Mouse (Mus musculus) CH12.LX (cell line): ENCODE data around the gene Pklr. TPM values are rescaled to one million over a fixed set of nuclear protein-coding genes. Genes with fewer than 3 reads are reported as not detected.

Source experiments
- DNase-seq: peaks from one replicate; pipeline ENCODE4 v3.0.0-alpha.2; 2013; ENCODE audit errors: extremely low read depth
- H3K27ac ChIP-seq: 2 replicates; pipeline ENCODE4 v1.5.1; 2012; ENCODE audit warnings: low read depth, mild to moderate bottlenecking, control low read depth, moderate library complexity; ENCODE audit not compliant: insufficient read depth
- H3K27me3 ChIP-seq: replicated peaks from 2 replicates; pipeline ENCODE3; 2012; ENCODE audit warnings: inconsistent platforms
- H3K36me3 ChIP-seq, 2 experiments: replicated peaks in 1 of 2; 2 replicates each; pipeline versions ENCODE3 to v1.6.1; 2012; ENCODE audit warnings: inconsistent platforms in 1 of 2, low read length in 1 of 2, mild to moderate bottlenecking in 1 of 2, mixed read lengths in 1 of 2, moderate library complexity in 1 of 2; ENCODE audit not compliant: control insufficient read depth in 1 of 2, insufficient read depth in 1 of 2
- H3K4me1 ChIP-seq, 2 experiments: 2 replicates each; pipeline ENCODE4 v1.6.1; 2012; ENCODE audit warnings: inconsistent platforms in 1 of 2, moderate library complexity in 1 of 2; ENCODE audit not compliant: insufficient read depth in 2 of 2, control insufficient read depth in 1 of 2
- H3K4me2 ChIP-seq: 2 replicates; pipeline ENCODE4 v1.6.1; 2012; ENCODE audit warnings: low read depth, mild to moderate bottlenecking, control low read depth; ENCODE audit not compliant: poor library complexity, insufficient read depth, severe bottlenecking
- H3K4me3 ChIP-seq, 3 experiments: fragments of 150-350 bp in 1 of 3; sonication (generic) in 1 of 3; replicated peaks in 1 of 3; 2 replicates each; pipeline versions ENCODE3 to v1.5.1; 2011 to 2012; ENCODE audit warnings: low read depth in 2 of 3, low read length in 2 of 3, mild to moderate bottlenecking in 2 of 3, moderate library complexity in 2 of 3, control low read depth in 1 of 3, improper control_type of control experiment in 1 of 3, inconsistent platforms in 1 of 3, mixed read lengths in 1 of 3; ENCODE audit not compliant: poor library complexity in 1 of 3
- H3K79me2 ChIP-seq: replicated peaks from 2 replicates; pipeline ENCODE4 v1.6.1; 2012; ENCODE audit warnings: mild to moderate bottlenecking, moderate library complexity; ENCODE audit not compliant: control insufficient read depth, poor library complexity, insufficient read depth, severe bottlenecking; ENCODE audit errors: extremely low read depth
- H3K9ac ChIP-seq: 2 replicates; pipeline ENCODE4 v1.6.1; 2012; ENCODE audit warnings: low read depth, mild to moderate bottlenecking, control low read depth, moderate library complexity; ENCODE audit not compliant: insufficient read depth
- H3K9me3 ChIP-seq: replicated peaks from 2 replicates; pipeline ENCODE3; 2012; ENCODE audit warnings: low read length, inconsistent platforms, mixed read lengths
- CTCF ChIP-seq, 2 experiments: IDR thresholded peaks in 1 of 2; conservative IDR thresholded peaks in 1 of 2; 2 replicates each; pipeline ENCODE4 v1.5.1; 2011 to 2012; ENCODE audit warnings: low read depth in 2 of 2, low read length in 2 of 2, improper control_type of control experiment in 1 of 2, inconsistent platforms in 1 of 2, mild to moderate bottlenecking in 1 of 2, moderate library complexity in 1 of 2
- E2F4 ChIP-seq: IDR thresholded peaks from 2 replicates; pipeline ENCODE4 v1.6.1; 2011; ENCODE audit warnings: low read depth, low read length, improper control_type of control experiment; ENCODE audit not compliant: insufficient replicate concordance
- ETS1 ChIP-seq: conservative IDR thresholded peaks from 2 replicates; pipeline ENCODE4 v1.6.1; 2012; ENCODE audit warnings: low read depth, mild to moderate bottlenecking, inconsistent platforms, low read length, improper control_type of control experiment, moderate library complexity
- HCFC1 ChIP-seq: IDR thresholded peaks from 2 replicates; pipeline ENCODE4 v1.6.1; 2012; ENCODE audit warnings: low read depth, mild to moderate bottlenecking, inconsistent platforms, low read length, improper control_type of control experiment
- IRF4 ChIP-seq: IDR thresholded peaks from 2 replicates; pipeline ENCODE4 v1.6.1; 2014; ENCODE audit warnings: low read depth, mild to moderate bottlenecking, inconsistent platforms, low read length, improper control_type of control experiment
- JUN ChIP-seq: IDR thresholded peaks from 2 replicates; pipeline ENCODE4 v1.6.1; 2011; ENCODE audit warnings: low read depth, mild to moderate bottlenecking, low read length, improper control_type of control experiment, moderate library complexity; ENCODE audit not compliant: insufficient read depth
- KAT2A ChIP-seq: IDR thresholded peaks from 2 replicates; pipeline ENCODE4 v1.6.1; 2012; ENCODE audit warnings: low read length, improper control_type of control experiment, inconsistent platforms; ENCODE audit not compliant: insufficient replicate concordance
- MAFK ChIP-seq: IDR thresholded peaks from 2 replicates; pipeline ENCODE4 v1.6.1; 2011; ENCODE audit warnings: low read length, improper control_type of control experiment; ENCODE audit not compliant: insufficient replicate concordance
- MAX ChIP-seq: IDR thresholded peaks from 2 replicates; pipeline ENCODE4 v1.6.1; 2011; ENCODE audit warnings: low read length, improper control_type of control experiment
- MEF2A ChIP-seq: IDR thresholded peaks from 2 replicates; pipeline ENCODE4 v1.6.1; 2014; ENCODE audit warnings: low read depth, mild to moderate bottlenecking, inconsistent platforms, low read length, improper control_type of control experiment, borderline replicate concordance
- NELFE ChIP-seq: IDR thresholded peaks from 2 replicates; pipeline ENCODE4 v1.6.1; 2011; ENCODE audit warnings: low read depth, low read length, improper control_type of control experiment
- PAX5 ChIP-seq: IDR thresholded peaks from 2 replicates; pipeline ENCODE4 v1.6.1; 2012; ENCODE audit warnings: low read length, inconsistent platforms, mixed read lengths
- POLR2A ChIP-seq: IDR thresholded peaks from 2 replicates; pipeline ENCODE4 v1.6.1; 2011; ENCODE audit warnings: low read depth, mild to moderate bottlenecking, improper control_type of control experiment, low read length
- POLR2AphosphoS2 ChIP-seq: IDR thresholded peaks from 2 replicates; pipeline ENCODE4 v1.6.1; 2011; ENCODE audit warnings: low read depth, low read length, improper control_type of control experiment
- RAD21 ChIP-seq: IDR thresholded peaks from 2 replicates; pipeline ENCODE4 v1.6.1; 2011; ENCODE audit warnings: low read depth, mild to moderate bottlenecking, low read length, improper control_type of control experiment, moderate library complexity
- SIN3A ChIP-seq: IDR thresholded peaks from 2 replicates; pipeline ENCODE4 v1.6.1; 2012; ENCODE audit warnings: low read length, improper control_type of control experiment, inconsistent platforms
- SMC3 ChIP-seq: IDR thresholded peaks from 2 replicates; pipeline ENCODE4 v1.6.1; 2011; ENCODE audit warnings: low read depth, low read length, improper control_type of control experiment
- TCF12 ChIP-seq: IDR thresholded peaks from 2 replicates; pipeline ENCODE4 v1.6.1; 2014; ENCODE audit warnings: low read depth, mild to moderate bottlenecking, inconsistent platforms, low read length, improper control_type of control experiment
- UBTF ChIP-seq: IDR thresholded peaks from 2 replicates; pipeline ENCODE4 v1.6.1; 2012; ENCODE audit warnings: low read depth, mild to moderate bottlenecking, inconsistent platforms, low read length, improper control_type of control experiment, moderate library complexity
- ZC3H11A ChIP-seq: IDR thresholded peaks from 2 replicates; pipeline ENCODE4 v1.6.1; 2012; ENCODE audit warnings: low read depth, mild to moderate bottlenecking, inconsistent platforms, low read length, improper control_type of control experiment
- ZNF384 ChIP-seq: IDR thresholded peaks from 2 replicates; pipeline ENCODE4 v1.6.1; 2012; ENCODE audit warnings: low read depth, low read length, improper control_type of control experiment, inconsistent platforms
- dilution Hi-C: fragments of 300-500 bp; cut with MboI; formaldehyde crosslinking; loops from 2 replicates; pipeline ENCODE4 v1.14.3; 2020; ENCODE audit warnings: low sequenced_read_pairs; ENCODE audit not compliant: extremely low pct_unique_long_range_greater_than_20kb, extremely low pct_ligation_motif_present
- in situ Hi-C: fragments of 300-500 bp; cut with MboI; formaldehyde crosslinking; loops from 3 replicates; pipeline ENCODE4 v1.14.3; 2019; ENCODE audit warnings: low sequenced_read_pairs, low pct_ligation_motif_present, low pct_unique_long_range_greater_than_20kb, mixed read lengths
- polyA plus RNA-seq: library from polyadenylated mRNA; unstranded; fragments of >175 nt; gene quantifications from 2 replicates; pipeline ENCODE4 v1.2.1, GENCODE M21; 2012; ENCODE audit warnings: low read depth; ENCODE audit not compliant: insufficient read length
- total RNA-seq, 2 experiments: library from RNA; depleted of rRNA; stranded (reverse); fragments of 300-350 nt in 1 of 2; fragments of >200 nt in 1 of 2; gene quantifications; 2 replicates each; pipeline ENCODE4 v1.2.3; 2012 to 2014

The Pklr gene
- total and polyA plus RNA-seq, 3 experiments = not detected

DNA sequence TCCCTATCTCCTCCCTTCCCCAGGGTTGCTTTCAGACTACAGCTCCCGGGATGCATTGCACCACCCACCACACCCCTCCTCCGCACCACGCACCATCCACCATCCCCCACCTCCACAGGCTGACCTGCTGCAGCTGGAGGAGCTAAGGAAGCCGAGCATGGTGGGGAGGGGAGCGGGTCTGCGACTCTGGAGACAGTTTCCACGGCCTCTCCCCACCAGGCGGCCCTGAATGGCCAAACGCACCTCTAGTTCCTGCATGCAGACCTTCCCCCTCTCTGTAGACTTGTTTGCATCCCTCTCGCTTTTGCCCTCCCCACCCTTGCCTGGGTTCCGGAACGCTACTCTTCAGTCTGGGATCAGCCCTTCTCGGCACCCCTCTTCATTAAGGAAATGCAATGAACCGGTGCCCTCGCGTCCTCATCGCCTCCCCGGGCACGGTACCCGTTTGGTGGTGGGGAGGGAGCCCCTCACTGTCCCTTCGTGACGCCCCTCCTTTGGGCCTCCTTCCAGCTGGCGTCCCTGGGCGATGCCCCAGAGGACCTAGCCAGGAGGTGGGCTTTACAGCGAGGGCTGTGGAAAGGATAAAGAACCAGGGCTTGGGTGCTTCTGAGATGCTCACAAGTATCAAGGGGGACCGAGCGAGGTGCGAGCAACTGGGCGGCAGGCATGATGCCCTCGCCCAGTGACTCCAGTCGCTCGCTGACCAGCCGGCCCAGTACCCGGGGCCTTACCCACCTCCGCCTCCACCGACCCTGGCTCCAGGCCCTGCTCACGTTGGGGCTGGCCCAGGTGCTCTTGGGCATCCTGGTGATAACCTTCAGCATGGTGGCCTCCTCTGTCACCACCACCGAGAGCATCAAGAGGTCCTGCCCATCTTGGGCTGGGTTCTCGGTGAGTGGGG, 47.4 kb downstream of the Pklr start, which contains the start of gene Fam189b:
Fam189b (plus strand) TSS at position 86 of the 901 bp plus-strand sequence.
- DNase-seq = no peak
- Histone ChIP-seq H3K4me3 (no peak within 1 kb of the TSS), H3K79me2 (no peaks in the 10 kb centered on the region), H3K27ac (no peak within 1 kb of the TSS), H3K4me2 (no peak within 1 kb of the TSS), H3K9me3 (no peaks in the 10 kb centered on the region), H3K4me1 (peaks cover 0 to 9% of the 10 kb centered on the region in 2 experiments; a peak in 2 of 4 replicates), H3K27me3 (no peaks in the 10 kb centered on the region), H3K36me3 (peaks cover 64 to 95% of the 10 kb centered on the region in 2 experiments), H3K9ac (no peak within 1 kb of the TSS)
- no peak for TF ChIP-seq SIN3A
- TF ChIP-seq MAX = no peak
- no peak for TF ChIP-seq ETS1
- TF ChIP-seq CTCF (conservative IDR thresholded peaks at IDR 0.05 in 1 of 2, IDR thresholded peaks at IDR 0.05 in 1 of 2; ENCODE audit: low read depth in 2 of 2, low read length in 2 of 2) = no peak
- TF ChIP-seq POLR2AphosphoS2 = no peak
- no peak; the same call in 1 of the 2 replicates for TF ChIP-seq POLR2A
- TF ChIP-seq IRF4 = no peak
- in situ Hi-C loops = no loop called here
- dilution Hi-C loops = no loop called here

DNA sequence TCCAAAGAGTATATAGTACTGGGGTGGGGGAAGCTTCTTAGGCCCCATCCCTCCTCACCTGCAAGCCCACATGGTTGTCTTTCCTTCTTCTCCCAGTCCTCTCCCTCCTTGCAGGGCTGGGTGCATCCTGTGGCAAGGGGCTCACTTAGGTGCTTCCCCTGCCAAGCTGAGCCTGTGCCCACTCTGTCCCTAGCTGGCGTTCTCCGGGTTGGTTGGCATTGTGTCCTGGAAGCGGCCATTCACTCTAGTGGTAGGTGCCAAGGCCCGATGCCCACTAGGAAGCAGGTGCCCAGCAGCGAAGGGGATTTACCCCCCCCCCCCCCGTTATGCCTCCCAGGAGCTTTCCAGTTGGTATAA, 48.0 kb downstream of the Pklr start:
- Histone ChIP-seq H3K4me3 (no peak overlapping the region), H3K4me1 (peaks cover 0 to 3% of the 10 kb centered on the region in 2 experiments; a peak in 2 of 4 replicates), H3K79me2 (no peaks in the 10 kb centered on the region), H3K4me2 (no peak overlapping the region), H3K27me3 (no peaks in the 10 kb centered on the region), H3K9me3 (no peaks in the 10 kb centered on the region), H3K36me3 (peaks cover 60 to 95% of the 10 kb centered on the region in 2 experiments), H3K9ac (no peak overlapping the region), H3K27ac (no peak overlapping the region)
- dilution Hi-C loops = no loop called here
- in situ Hi-C loops = no loop called here
- no peak for DNase-seq
- no peak for TF ChIP-seq HCFC1
- TF ChIP-seq ZNF384 = no peak

DNA sequence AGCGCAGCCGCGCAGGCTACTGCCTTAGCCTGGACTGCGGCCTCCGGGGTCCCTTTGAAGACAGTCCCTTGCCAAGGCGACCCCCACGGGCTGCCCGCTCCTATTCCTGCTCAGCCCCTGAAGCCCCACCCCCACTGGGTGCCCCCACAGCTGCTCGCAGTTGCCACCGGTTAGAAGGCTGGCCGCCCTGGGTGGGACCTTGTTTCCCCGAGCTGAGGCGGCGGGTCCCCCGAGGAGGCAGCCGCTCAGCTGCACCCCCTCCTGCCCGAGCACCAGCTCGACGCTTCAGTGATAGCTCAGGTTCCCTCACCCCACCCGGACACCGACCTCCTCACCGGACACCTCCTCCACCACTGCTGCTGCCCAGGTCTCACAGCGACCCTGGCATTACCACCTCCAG, 51.3 kb downstream of the Pklr start:
- TF ChIP-seq RAD21 = no peak
- no peak for TF ChIP-seq SMC3
- no peak for TF ChIP-seq MAX
- no peak for TF ChIP-seq E2F4
- no peak for TF ChIP-seq JUN
- TF ChIP-seq ZC3H11A = no peak
- no peak for TF ChIP-seq ZNF384
- no peak for TF ChIP-seq UBTF
- no peak for TF ChIP-seq ETS1
- TF ChIP-seq PAX5 = no peak
- no peak for TF ChIP-seq MEF2A
- no peak for TF ChIP-seq MAFK
- no peak for TF ChIP-seq NELFE
- TF ChIP-seq IRF4 = no peak
- TF ChIP-seq HCFC1 = no peak
- no peak for TF ChIP-seq TCF12
- no peak for TF ChIP-seq KAT2A
- in situ Hi-C loops = no loop called here
- Histone ChIP-seq H3K4me3 (no peak overlapping the region), H3K27ac (no peak overlapping the region), H3K79me2 (no peaks in the 10 kb centered on the region), H3K27me3 (no peaks in the 10 kb centered on the region), H3K9me3 (no peaks in the 10 kb centered on the region), H3K9ac (no peak overlapping the region), H3K4me2 (no peak overlapping the region), H3K4me1 (no peaks in the 10 kb centered on the region), H3K36me3 (peaks cover 32 to 84% of the 10 kb centered on the region in 2 experiments)
- no peak for DNase-seq
- dilution Hi-C loops = no loop called here
